Mouse (Mus musculus) kidney, adult 18-20 months (tissue): Measurements from ENCODE around the gene Hivep3.

Experiments
- DNase-seq: peaks from one replicate; pipeline ENCODE4 v3.0.0; 2021

Hivep3 gene

DNA sequence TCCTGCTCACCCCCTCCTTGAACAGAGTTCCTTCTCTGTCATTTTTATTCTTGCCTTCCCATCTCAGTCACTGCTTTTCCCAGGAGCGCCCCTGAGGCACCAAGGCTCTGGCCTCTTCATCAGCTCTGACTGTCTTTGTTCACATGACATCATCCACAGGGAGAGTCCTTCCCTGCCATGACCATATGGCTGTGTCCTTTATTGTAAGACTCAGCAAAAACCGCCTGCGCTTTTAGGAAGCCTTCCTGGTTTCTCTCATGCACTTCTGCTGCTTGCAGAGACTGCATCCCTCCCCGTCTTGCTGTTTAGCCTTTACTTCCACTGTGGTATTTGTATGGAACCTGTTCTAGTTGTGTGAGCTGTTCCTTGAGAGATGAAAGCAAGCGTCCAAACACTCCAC, 216.6 kb downstream of the Hivep3 start:
- no peak for DNase-seq

DNA sequence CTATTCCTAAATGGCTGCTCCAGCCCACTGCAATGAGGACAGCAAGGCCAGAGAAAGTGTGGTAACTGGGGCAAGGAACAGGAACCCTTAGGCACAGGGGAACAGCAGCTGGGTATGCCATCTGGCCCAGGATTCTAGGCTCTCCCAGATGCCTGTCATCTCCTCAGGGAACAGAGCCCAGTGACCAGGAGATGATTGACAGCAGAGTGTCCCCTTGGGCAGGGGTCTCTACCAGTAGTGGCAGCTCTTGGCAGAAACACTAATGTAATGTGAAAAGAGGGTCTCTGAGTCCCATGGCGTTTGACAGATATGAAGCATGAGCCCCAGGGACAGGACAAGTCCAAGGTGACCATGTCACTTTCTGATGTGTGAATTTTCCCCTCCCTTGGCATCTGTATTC, 217.5 kb downstream of the Hivep3 start:
- DNase-seq: no peak

GRCm38 (mm10) chr4:119955008-119955407, 221.4 kb downstream of the Hivep3 start:
- no peak for DNase-seq

DNA sequence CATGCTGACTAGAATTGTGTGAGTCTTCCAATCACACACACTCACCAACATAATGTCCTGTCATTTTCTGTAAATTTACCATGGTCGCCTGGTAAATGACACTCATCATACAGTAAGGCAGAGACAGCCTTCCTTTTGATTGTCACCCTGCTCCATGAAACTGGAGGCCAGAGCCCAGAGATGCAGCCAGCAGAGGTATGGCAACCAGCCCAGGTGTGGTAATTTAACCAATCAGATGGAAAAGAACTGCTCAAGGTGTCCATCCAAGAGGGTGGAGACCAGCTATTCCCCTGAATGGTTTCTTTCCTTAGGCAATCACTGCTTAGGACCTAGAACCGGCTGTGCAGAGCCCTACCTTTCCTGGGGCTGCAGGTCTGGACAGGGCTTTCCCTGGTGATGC, 224.4 kb downstream of the Hivep3 start:
- DNase-seq: no peak

GRCm38 (mm10) chr4:119959293-119959692, 225.7 kb downstream of the Hivep3 start:
- no peak for DNase-seq

GRCm38 (mm10) chr4:119959873-119960272, 226.3 kb downstream of the Hivep3 start:
- peak; percentile 14 for DNase-seq

GRCm38 (mm10) chr4:119960523-119960922, 226.9 kb downstream of the Hivep3 start:
- no peak for DNase-seq

DNA sequence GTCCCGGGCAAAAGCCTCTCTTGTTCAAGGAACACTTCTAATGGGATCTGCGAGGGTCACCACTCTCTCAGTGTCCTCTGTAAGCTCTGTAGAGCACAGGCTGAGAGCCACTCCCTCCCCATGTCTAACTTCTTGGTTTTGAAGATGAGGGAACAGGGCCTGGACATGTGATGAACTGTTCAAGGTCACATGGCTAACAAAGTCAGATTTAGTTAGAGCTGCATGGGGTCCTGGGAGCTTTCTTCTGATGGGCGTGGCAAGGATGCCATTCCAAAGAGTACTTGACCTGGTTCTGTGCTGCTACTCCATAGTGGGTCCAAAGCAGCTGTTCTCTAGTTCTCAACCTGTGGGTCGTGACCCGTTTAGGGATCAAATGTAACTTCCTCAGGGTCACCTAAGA, 227.6 kb downstream of the Hivep3 start:
- no peak for DNase-seq

DNA sequence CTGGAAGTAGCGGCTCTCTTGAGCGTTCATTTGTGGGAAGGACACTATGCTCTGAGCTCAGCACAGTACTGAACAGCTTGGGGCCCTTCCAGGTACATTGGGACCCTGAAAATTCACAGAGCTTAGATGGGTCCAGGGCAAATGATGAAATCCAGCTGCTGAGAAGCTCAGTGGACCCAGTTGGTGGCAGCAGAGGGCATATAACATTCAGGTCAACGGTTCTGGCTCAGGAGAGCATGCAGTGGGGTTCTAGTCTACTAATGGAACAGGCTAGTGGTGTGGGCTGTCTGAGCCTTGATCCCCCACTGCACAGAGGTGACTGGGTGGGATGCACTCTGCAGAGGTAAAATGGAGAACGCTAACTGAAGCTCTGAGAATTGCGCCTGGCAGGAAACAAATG, 228.5 kb downstream of the Hivep3 start:
- DNase-seq: no peak

GRCm38 (mm10) chr4:119966105-119967072, 232.8 kb downstream of the Hivep3 start:
- DNase-seq: no peak

- no peak for DNase-seq
These were observed 233.6 kb downstream of the Hivep3 start for GRCm38 (mm10) chr4:119967073-119967608.

DNA sequence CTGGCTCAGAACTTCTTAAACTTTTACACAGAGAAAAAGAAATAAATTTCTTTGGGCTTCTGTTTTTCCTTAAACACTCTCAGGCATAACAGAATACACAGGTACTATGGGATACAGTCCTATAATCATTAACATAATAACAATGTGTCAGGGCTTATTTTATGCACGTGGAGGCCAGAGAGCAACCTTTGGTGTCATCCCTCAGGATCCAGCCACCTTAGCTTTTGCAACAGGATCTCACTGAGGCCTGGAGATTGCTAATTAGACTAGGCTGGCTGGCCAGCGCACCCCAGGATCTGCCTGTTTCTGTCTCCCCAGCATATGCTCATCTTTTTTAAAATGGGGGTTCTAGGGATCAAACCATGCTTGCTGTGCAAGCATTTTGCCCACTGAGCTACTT, 234.1 kb downstream of the Hivep3 start:
- no peak for DNase-seq

GRCm38 (mm10) chr4:119968071-119968470, 234.5 kb downstream of the Hivep3 start:
- peak; percentile 32 for DNase-seq

GRCm38 (mm10) chr4:119968887-119969286, 235.3 kb downstream of the Hivep3 start:
- DNase-seq: no peak

DNA sequence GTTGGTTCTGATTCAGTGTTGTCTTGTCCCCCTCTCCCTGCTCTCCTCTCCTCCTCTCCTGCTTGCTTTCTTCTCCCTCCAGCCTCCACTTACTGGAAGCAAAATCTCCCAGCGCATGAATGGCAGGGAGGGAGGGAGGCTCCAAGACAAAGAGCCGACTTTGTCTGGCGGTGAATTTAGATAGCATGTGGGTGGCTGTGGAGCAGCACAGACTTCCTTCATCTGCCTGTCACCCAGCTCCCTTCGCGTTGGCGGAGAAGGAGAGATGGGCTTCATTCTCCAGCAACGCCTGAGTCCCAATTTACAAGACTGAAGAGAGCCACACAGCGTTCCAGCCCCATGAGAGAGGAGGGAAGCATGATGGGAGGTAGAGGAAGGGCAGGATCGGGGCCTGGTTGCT, 236.6 kb downstream of the Hivep3 start:
- no peak for DNase-seq

DNA sequence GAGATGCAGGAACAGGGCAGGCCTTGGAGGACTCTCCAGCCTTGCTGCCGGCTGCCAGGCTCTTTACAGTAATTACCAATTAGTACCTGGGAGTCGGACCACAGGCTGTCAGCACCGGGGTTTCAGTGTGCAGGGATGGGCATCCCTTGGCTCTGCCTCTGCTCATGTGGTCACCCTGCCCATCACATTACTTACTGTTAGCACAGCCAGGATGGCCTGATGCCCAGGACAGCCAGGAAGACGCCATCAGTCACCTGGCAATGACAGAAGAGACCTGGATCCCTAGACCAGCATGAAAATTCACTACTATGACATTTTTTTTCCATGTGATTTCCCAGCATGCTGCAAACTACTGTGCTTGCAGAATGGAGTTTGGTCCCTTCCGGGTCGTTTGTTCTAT, 238.8 kb downstream of the Hivep3 start:
- no peak for DNase-seq

GRCm38 (mm10) chr4:119973729-119974605, 240.4 kb downstream of the Hivep3 start:
- DNase-seq: no peak

- DNase-seq: no peak
These were observed 241.7 kb downstream of the Hivep3 start for GRCm38 (mm10) chr4:119975242-119975641.

DNA sequence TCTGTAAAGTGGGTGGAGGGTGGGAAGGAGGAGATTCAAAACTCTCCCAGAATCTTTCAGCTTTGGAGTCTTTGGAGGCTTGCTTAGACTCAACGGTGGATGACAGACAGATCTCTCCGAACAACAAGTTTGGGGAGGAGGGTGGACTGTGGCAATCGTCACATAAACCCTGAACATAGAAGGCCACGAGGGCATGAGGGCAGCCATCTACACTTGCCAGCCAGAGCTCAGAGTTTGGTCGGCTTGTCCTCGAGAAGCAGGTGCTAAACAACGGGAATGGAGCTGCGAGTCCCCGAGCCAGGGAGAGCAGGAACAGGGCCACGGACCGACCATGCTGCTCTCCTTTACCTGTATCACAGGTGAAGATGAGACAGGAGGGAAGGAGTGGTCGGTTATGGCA, 242.2 kb downstream of the Hivep3 start:
- DNase-seq: no peak

- no peak for DNase-seq
These were observed 243.0 kb downstream of the Hivep3 start for GRCm38 (mm10) chr4:119976428-119977168.

GRCm38 (mm10) chr4:119977817-119978491, 244.4 kb downstream of the Hivep3 start:
- no peak for DNase-seq

DNA sequence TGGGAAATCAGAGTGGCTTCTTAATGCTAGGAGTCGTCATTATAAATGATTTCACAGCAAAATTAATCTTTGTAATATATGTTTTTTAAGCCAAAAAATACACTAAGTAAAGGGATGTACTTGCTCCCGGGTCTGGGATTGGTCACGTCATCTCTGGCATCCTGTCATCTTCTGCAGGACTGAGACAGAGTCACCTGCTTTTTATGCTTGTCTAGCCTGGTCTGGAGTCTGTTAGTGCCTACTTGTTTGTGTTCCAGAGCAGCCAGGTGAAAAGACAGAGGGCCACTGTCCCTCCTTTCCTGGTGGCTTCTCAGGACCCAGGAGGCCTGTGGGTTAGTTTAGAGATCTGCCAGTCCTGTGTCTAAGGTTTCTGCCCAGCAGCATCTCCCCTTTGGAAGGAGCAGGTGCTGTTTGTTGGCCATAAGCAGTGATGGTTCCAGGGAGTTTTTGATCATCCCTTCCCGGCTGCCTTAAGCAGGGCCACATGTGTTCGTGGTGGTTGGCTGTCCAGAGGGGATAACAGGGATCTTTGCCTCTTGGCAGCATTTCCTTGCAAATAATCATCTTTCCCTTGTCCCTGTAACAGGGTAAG, 245.8 kb downstream of the Hivep3 start:
- no peak for DNase-seq
